Mouse (Mus musculus): Measurements from ENCODE around the gene Sergef. TPM values are rescaled to one million over a fixed set of nuclear protein-coding genes. Genes with fewer than 3 reads are reported as not detected.

Gene Sergef
- polyA plus RNA-seq, 1 experiment from 2014 or later: 15.5 TPM

GRCm38 (mm10) chr7:46542117-46542516, 97.5 kb downstream of the Sergef start:
- no peak overlapping the region for H3K9ac ChIP-seq (ENCODE audit: low read depth, low read length)

GRCm38 (mm10) chr7:46540616-46541015, 99.0 kb downstream of the Sergef start:
- ATAC-seq (replicated peaks; ENCODE audit: low FRiP score, low read depth) (no peak), DNase-seq (ENCODE audit: low spot score) (no peak)
- no peak overlapping the region for H3K27ac ChIP-seq
- H3K9me3 ChIP-seq (replicated peaks; ENCODE audit: low read length): no peaks in the 10 kb centered on the region
- H3K9ac ChIP-seq (ENCODE audit: low read depth, low read length): no peak overlapping the region
- H3K4me1 ChIP-seq (replicated peaks; ENCODE audit: insufficient read depth, low read length): no peaks in the 10 kb centered on the region
- H3K27me3 ChIP-seq (ENCODE audit: insufficient read depth, low read length): no peaks in the 10 kb centered on the region
- 64% methylated on average over 1 of the region's 1 CpGs for WGBS
- no peak for TF ChIP-seq CTCF (IDR thresholded peaks at IDR 0.05; ENCODE audit: low read depth)
- no peaks in the 10 kb centered on the region for H3K36me3 ChIP-seq (ENCODE audit: insufficient read depth, low read length)
- no peak overlapping the region for H3K4me2 ChIP-seq (ENCODE audit: low read length)
- H3K4me3 ChIP-seq (replicated peaks; ENCODE audit: low read depth, low read length): no peak overlapping the region

More at GRCm38 (mm10) chr7:46542117-46542516, 97.5 kb downstream of the Sergef start:
- Histone ChIP-seq H3K27ac (no peak overlapping the region), H3K4me1 (replicated peaks; ENCODE audit: insufficient read depth, low read length) (no peaks in the 10 kb centered on the region), H3K4me3 (replicated peaks; ENCODE audit: low read depth, low read length) (no peak overlapping the region), H3K36me3 (ENCODE audit: insufficient read depth, low read length) (no peaks in the 10 kb centered on the region), H3K9me3 (replicated peaks; ENCODE audit: low read length) (no peaks in the 10 kb centered on the region), H3K27me3 (ENCODE audit: insufficient read depth, low read length) (no peaks in the 10 kb centered on the region), H3K4me2 (ENCODE audit: low read length) (no peak overlapping the region)
- no peak for DNase-seq (ENCODE audit: low spot score)
- ATAC-seq (replicated peaks; ENCODE audit: low FRiP score, low read depth): no peak
- TF ChIP-seq CTCF (IDR thresholded peaks at IDR 0.05; ENCODE audit: low read depth): no peak
- WGBS: 94% methylated on average over 3 of the region's 3 CpGs

- Histone ChIP-seq H3K27me3 (ENCODE audit: insufficient read depth, low read length) (no peaks in the 10 kb centered on the region), H3K36me3 (ENCODE audit: insufficient read depth, low read length) (no peaks in the 10 kb centered on the region), H3K9me3 (replicated peaks; ENCODE audit: low read length) (no peaks in the 10 kb centered on the region), H3K27ac (no peak overlapping the region), H3K9ac (ENCODE audit: low read depth, low read length) (no peak overlapping the region), H3K4me1 (replicated peaks; ENCODE audit: insufficient read depth, low read length) (no peaks in the 10 kb centered on the region), H3K4me2 (ENCODE audit: low read length) (no peak overlapping the region), H3K4me3 (replicated peaks; ENCODE audit: low read depth, low read length) (no peak overlapping the region)
- ATAC-seq (replicated peaks; ENCODE audit: low FRiP score, low read depth): no peak
- 72% methylated on average over 9 of the region's 9 CpGs for WGBS
- TF ChIP-seq CTCF (IDR thresholded peaks at IDR 0.05; ENCODE audit: low read depth): no peak
- no peak for DNase-seq (ENCODE audit: low spot score)
Measured at GRCm38 (mm10) chr7:46536456-46537097, 103.0 kb downstream of the Sergef start.

GRCm38 (mm10) chr7:46535429-46535799, 104.2 kb downstream of the Sergef start:
- TF ChIP-seq CTCF (IDR thresholded peaks at IDR 0.05; ENCODE audit: low read depth): peak; percentile 73
- H3K9ac ChIP-seq (ENCODE audit: low read depth, low read length): no peak overlapping the region
- no peak overlapping the region for H3K4me2 ChIP-seq (ENCODE audit: low read length)
- H3K4me3 ChIP-seq (replicated peaks; ENCODE audit: low read depth, low read length): no peak overlapping the region
- WGBS: 35% methylated on average over 10 of the region's 10 CpGs
- DNase-seq (ENCODE audit: low spot score) (peak; percentile 40), ATAC-seq (replicated peaks; ENCODE audit: low FRiP score, low read depth) (0 out of 2 replicates have a peak, but pooled peaks have one; percentile 46)
- H3K36me3 ChIP-seq (ENCODE audit: insufficient read depth, low read length): no peaks in the 10 kb centered on the region
- no peaks in the 10 kb centered on the region for H3K4me1 ChIP-seq (replicated peaks; ENCODE audit: insufficient read depth, low read length)
- no peak overlapping the region for H3K27ac ChIP-seq
- no peaks in the 10 kb centered on the region for H3K27me3 ChIP-seq (ENCODE audit: insufficient read depth, low read length)
- H3K9me3 ChIP-seq (replicated peaks; ENCODE audit: low read length): no peaks in the 10 kb centered on the region

- Histone ChIP-seq H3K9ac (ENCODE audit: low read depth, low read length) (no peak overlapping the region), H3K27ac (no peak overlapping the region), H3K4me1 (replicated peaks; ENCODE audit: insufficient read depth, low read length) (no peaks in the 10 kb centered on the region), H3K27me3 (ENCODE audit: insufficient read depth, low read length) (no peaks in the 10 kb centered on the region), H3K36me3 (ENCODE audit: insufficient read depth, low read length) (no peaks in the 10 kb centered on the region), H3K9me3 (replicated peaks; ENCODE audit: low read length) (no peaks in the 10 kb centered on the region), H3K4me3 (replicated peaks; ENCODE audit: low read depth, low read length) (no peak overlapping the region), H3K4me2 (ENCODE audit: low read length) (no peak overlapping the region)
- 88% methylated on average over 11 of the region's 11 CpGs for WGBS
- no peak for DNase-seq (ENCODE audit: low spot score)
- TF ChIP-seq CTCF (IDR thresholded peaks at IDR 0.05; ENCODE audit: low read depth): no peak
- ATAC-seq (replicated peaks; ENCODE audit: low FRiP score, low read depth): no peak
Measured at GRCm38 (mm10) chr7:46534767-46535428, 104.7 kb downstream of the Sergef start.

GRCm38 (mm10) chr7:46533518-46533917, 106.1 kb downstream of the Sergef start:
- no peak for TF ChIP-seq CTCF (IDR thresholded peaks at IDR 0.05; ENCODE audit: low read depth)
- H3K27ac ChIP-seq: no peak overlapping the region
- 85% methylated on average over 11 of the region's 11 CpGs for WGBS

More at GRCm38 (mm10) chr7:46533518-46533917, 106.1 kb downstream of the Sergef start:
- ATAC-seq (replicated peaks; ENCODE audit: low FRiP score, low read depth) (no peak), DNase-seq (ENCODE audit: low spot score) (no peak)
- Histone ChIP-seq H3K9me3 (replicated peaks; ENCODE audit: low read length) (no peaks in the 10 kb centered on the region), H3K36me3 (ENCODE audit: insufficient read depth, low read length) (no peaks in the 10 kb centered on the region), H3K4me2 (ENCODE audit: low read length) (no peak overlapping the region), H3K4me3 (replicated peaks; ENCODE audit: low read depth, low read length) (no peak overlapping the region), H3K27me3 (ENCODE audit: insufficient read depth, low read length) (no peaks in the 10 kb centered on the region), H3K9ac (ENCODE audit: low read depth, low read length) (no peak overlapping the region), H3K4me1 (replicated peaks; ENCODE audit: insufficient read depth, low read length) (no peaks in the 10 kb centered on the region)
